Mouse (Mus musculus): ENCODE measurements around the gene Duox2. TPM values are rescaled to one million over a fixed set of nuclear protein-coding genes. Genes with fewer than 3 reads are reported as not detected.

Duox2 gene
- polyA plus RNA-seq, 1 experiment = not detected

DNA sequence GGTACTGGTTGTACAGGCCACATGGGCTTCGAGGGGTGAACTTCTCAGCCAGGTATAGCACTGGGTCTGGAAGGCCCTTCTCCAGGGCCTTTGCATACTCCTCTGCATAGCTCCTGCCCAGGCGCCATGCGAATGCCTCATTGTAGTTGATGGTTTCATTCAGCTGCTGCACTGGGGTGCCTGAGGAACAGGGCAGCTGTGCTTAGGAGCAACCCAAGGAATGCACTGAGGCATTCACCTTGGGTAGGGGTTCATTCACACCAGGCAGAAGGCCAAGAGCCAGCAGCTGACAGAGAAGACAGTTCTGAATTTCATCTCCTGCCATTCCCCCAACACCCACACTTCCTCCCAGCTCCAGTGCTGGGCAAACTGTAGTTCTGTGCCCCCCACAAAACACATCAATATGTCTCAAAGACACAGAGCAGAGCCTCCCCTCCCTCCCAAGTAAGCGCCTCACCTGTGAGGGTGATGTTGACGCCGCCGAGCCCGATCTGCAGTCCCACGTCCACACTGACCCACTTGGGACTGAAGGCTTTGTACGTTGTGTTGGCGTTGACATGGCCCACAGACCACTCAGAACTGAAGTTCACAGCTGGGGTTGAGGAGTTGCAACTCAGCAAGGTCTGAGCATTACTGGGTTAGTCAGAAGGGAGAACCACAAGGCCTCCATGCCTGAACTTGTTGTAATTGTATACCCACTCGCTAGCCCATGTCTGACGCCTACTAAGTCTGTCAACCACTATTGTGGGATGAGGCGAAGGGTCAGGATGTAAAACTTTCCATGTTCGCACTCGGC lies 7.0 kb upstream of the Duox2 start:
- no peak for TF ChIP-seq GATA1 (IDR thresholded peaks at IDR 0.05; ENCODE audit: low read length)

GRCm38 (mm10) chr2:122304544-122304943 lies 6.3 kb upstream of the Duox2 start:
- TF ChIP-seq GATA1 (IDR thresholded peaks at IDR 0.05; ENCODE audit: low read length) = no peak

GRCm38 (mm10) chr2:122302574-122303241 lies 4.5 kb upstream of the Duox2 start:
- no peak for TF ChIP-seq GATA1 (IDR thresholded peaks at IDR 0.05; ENCODE audit: low read length)

DNA sequence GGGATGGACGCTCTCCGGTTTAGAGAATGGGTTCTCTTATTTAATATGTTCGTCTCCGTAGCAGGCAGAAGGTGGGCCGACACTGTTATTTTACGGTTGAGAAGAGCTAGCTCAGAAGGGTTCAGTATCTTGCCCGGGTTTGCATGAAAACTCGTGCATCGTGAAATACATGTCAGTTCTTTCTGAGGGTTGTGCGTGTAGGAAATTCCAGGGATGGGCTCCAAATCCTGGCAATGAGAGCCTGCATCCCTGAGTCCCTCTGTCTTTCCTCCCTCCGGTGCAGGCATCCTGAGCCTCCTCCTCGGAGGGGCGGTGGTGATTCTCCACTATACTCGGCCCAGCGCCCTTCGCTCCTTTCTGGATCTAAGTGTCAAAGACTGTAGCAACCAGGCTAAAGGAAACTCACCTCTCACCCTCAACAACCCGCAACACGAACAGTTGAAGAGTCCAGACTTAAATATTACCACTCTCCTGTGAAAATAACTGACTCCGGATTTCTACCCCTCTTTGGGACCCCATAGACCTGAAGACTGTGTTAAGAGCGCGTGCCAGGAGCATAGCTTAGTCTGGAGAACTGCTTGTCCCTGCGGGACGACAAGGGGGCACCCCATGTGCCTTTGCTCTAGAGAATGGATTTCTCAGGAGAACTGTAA lies 3.8 kb upstream of the Duox2 start:
- no peak for TF ChIP-seq GATA1 (IDR thresholded peaks at IDR 0.05; ENCODE audit: low read length)

GRCm38 (mm10) chr2:122301081-122301920 lies 3.1 kb upstream of the Duox2 start:
- TF ChIP-seq GATA1 (IDR thresholded peaks at IDR 0.05; ENCODE audit: low read length) = no peak

GRCm38 (mm10) chr2:122300656-122301020 lies 2.4 kb upstream of the Duox2 start:
- no peak for TF ChIP-seq GATA1 (IDR thresholded peaks at IDR 0.05; ENCODE audit: low read length)

DNA sequence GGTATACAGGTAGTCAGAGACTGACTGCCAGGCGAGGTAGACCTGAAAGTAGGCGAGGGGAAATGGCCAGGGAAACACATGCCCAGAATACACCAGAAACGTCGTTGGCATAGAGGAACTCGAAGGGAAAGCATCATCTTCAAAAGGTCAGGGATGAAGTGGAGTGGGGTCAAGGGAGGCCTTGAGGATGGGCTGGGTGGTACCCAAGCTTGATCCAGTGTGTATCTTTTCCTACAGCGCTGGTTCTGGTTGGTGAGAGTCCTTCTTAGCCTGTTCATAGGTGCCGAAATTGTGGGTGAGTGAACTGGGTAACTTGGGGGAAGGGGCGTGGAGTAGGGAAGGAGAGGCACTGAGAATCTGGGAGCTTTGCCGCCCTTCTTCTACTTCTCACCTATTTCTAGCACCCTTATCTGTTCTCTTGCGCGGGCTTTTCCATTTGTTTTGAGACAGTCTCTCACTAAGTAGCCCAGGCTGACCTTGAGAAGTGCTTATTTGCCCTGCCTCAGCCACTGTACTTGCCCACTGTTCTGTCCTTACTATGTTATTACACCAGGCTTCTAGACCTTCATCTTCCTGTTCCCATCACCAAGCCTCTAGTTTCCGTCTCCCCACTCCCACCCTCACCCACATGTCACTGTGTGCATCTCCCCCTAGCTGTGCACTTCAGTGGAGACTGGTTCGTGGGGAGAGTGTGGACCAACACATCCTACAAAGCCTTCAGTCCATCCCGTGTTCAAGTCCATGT lies 1.8 kb upstream of the Duox2 start:
- no peak for TF ChIP-seq GATA1 (IDR thresholded peaks at IDR 0.05; ENCODE audit: low read length)

- no peak for TF ChIP-seq GATA1 (IDR thresholded peaks at IDR 0.05; ENCODE audit: low read length)
Measured at GRCm38 (mm10) chr2:122298596-122299490, 594 bp upstream of the Duox2 start, which contains the start of gene Duoxa2. Gene Duoxa2 (plus strand): TSS chr2:122298900.

DNA sequence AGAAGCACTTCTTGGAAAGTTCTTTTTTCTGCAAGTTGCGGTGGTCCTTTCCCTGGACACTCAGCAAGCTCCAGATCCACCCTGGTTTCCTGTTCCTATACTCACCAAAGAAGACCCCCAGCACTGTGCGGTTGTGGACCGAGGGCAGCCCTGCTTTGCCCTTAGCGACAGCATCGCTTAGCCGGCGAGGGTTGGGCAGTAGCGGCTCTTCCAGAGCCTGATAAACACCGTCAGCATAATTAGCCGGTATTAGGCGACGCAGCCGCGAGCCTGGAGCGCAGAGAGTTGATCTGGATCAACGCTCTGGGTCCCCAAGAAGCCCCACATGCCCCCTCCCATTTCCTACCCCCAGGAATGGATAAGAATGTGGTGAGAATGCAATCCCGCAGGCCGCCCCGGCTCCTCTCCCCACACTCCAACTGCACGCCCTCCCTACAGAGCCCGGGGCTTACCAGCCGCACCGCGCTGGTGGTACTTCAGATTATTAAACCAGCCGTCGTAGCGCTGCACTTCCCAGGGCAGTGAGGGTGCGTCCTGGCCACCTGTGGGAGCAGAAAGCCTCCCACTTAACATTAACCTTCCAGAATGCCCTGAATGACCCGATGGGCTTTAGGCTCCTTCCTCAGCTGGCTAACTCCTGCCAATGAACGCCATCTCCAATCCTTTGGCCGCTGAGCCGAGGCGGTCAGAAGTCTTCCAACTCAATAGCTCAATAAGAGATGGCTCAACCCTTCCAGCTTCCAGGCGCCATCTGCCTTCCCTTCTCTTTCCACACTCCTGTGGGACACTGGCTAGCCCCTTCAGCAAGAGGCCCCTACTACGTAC lies 766 bp downstream of the Duox2 start:
- no peak for TF ChIP-seq GATA1 (IDR thresholded peaks at IDR 0.05; ENCODE audit: low read length)

DNA sequence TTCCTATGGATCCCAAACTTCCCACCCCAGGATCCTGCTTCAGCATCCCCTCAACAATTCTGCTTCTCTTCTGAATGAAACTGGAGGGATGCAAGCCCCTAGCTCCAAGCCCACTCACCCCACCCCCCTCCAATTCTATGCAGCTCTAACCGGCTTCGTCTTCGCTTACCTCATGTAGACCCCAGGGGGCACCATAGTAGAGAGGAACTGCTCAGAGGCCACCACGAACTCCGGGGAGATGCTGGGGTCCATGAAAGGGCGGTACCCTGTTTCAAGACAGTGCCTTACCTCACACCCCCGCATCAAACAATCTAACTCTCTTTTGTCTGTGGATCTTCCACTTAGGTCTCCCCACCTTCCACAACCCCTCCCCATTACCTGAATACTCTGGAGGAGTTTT lies 3.3 kb downstream of the Duox2 start:
- TF ChIP-seq GATA1 (IDR thresholded peaks at IDR 0.05; ENCODE audit: low read length) = no peak

GRCm38 (mm10) chr2:122286137-122286536 lies 12.1 kb downstream of the Duox2 start:
- TF ChIP-seq GATA1 (IDR thresholded peaks at IDR 0.05; ENCODE audit: low read length) = no peak

DNA sequence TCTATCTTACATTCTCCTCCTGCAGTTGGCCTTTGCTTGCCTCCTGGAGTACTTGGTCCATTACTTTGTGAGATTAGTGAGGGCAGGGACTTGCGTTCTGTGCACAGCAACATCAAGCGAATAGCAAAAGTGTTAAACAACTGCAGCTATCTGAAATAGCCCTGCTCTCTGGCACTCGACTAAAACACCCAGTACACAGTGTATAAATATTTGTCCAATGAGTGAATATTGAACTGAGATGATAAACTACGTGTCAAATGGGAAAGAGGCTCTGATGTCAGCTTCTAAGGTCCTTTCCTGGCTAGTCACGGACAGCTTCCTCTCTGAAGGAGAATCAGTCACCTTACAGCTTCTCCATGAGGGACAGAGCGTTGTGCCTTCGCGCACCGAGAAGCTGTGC lies 14.2 kb downstream of the Duox2 start:
- no peak for TF ChIP-seq GATA1 (IDR thresholded peaks at IDR 0.05; ENCODE audit: low read length)

DNA sequence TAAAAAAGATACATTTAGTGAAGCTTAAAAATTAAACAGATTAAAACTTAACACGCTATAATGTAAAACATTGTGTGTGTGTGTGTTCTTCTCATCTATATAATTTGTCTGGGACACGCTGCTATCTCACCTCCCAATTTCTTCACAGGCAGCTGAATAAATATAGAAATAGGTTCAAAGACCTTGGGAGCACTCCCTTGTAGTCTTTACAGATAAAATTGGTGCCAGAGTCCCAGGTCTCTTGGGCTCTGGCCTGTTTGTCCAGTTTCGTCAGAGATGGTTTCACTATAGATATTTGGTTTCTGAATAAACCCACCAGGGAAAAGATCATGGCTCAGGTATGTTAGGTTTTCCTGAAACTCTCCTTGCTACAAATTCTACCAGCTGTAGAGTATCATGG lies 19.5 kb downstream of the Duox2 start:
- TF ChIP-seq GATA1 (IDR thresholded peaks at IDR 0.05; ENCODE audit: low read length) = no peak

Measured in G1E-ER4 (cell line).